Mouse (Mus musculus): ENCODE measurements at regions not wholly inside any gene's neighbourhood (a gene's known extent, or its start where the extent isn't known, plus 50 kb on each side); places are given as distances from the start of the nearest gene placed in this dataset.

- Histone ChIP-seq H3K36me3 (ENCODE audit: control insufficient read depth, insufficient read depth) (no peaks in the 10 kb centered on the region), H3K79me2 (ENCODE audit: control insufficient read depth, insufficient read depth) (no peaks in the 10 kb centered on the region), H3K4me3 (ENCODE audit: insufficient read depth, poor library complexity, severe bottlenecking) (no peak overlapping the region), H3K79me3 (ENCODE audit: low read depth) (no peaks in the 10 kb centered on the region), H3ac (ENCODE audit: control insufficient read depth, insufficient read length, low read depth) (no peak overlapping the region), H3K27me3 (ENCODE audit: control insufficient read depth, insufficient read depth, insufficient read length) (no peaks in the 10 kb centered on the region)
- TF ChIP-seq CTCF (IDR thresholded peaks at IDR 0.05; ENCODE audit: control insufficient read depth, insufficient read depth, insufficient read length) (no peak), MAX (IDR thresholded peaks at IDR 0.05) (no peak), MYOD1 (IDR thresholded peaks at IDR 0.05; ENCODE audit: control insufficient read depth, insufficient read length, low read depth) (no peak), FOSL1 (IDR thresholded peaks at IDR 0.05; ENCODE audit: insufficient read depth, low read length, poor library complexity, severe bottlenecking) (no peak), MYOG (IDR thresholded peaks at IDR 0.05; ENCODE audit: control insufficient read depth, extremely low read depth, insufficient read length) (no peak), USF1 (IDR thresholded peaks at IDR 0.05; ENCODE audit: low read depth) (no peak), CEBPB (IDR thresholded peaks at IDR 0.05; ENCODE audit: low read depth) (no peak)
Observed at GRCm38 (mm10) chr13:52452291-52452690, 78.8 kb downstream of the Diras2 start.

Measured in C2C12 (cell line).